Mouse (Mus musculus): Measurements from ENCODE around the gene Tigar. TPM values are rescaled to one million over a fixed set of nuclear protein-coding genes. Genes with fewer than 3 reads are reported as not detected.

The Tigar gene
- 7.1 and 7.3 TPM in 2 replicates for polyA plus RNA-seq (2016; fragmentation: Nextera tagmentation; extraction: Ambion mirVana)

- WGBS = under 1% methylated on average over 37 of the region's 37 CpGs
- no peaks in the 10 kb centered on the region for H3K36me3 ChIP-seq (replicated peaks)
- peaks cover 20% of the 10 kb centered on the region for H3K4me1 ChIP-seq
- H3K4me3 ChIP-seq = peak within 1 kb of the TSS; percentile 76
- H3K9me3 ChIP-seq = no peaks in the 10 kb centered on the region
- peak within 1 kb of the TSS; percentile 82 for H3K27ac ChIP-seq
- peaks cover 7% of the 10 kb centered on the region; the same call in 1 of the 2 replicates for H3K27me3 ChIP-seq (ENCODE audit: poor library complexity, severe bottlenecking)
- DNase-seq (ENCODE audit: extremely low spot score, low spot score) = peak; percentile 94
These were observed at the start of gene Tigar for GRCm38 (mm10) chr6:127109402-127109930. Tigar (minus strand) TSS chr6:127109557.

GRCm38 (mm10) chr6:127157321-127157720 is 48.0 kb upstream of the Tigar start:
- no peak for DNase-seq (ENCODE audit: extremely low spot score, low spot score)
- 59% methylated on average over 1 of the region's 1 CpGs for WGBS
- Histone ChIP-seq H3K27me3 (ENCODE audit: poor library complexity, severe bottlenecking) (peaks cover 64% of the 10 kb centered on the region), H3K27ac (no peak overlapping the region), H3K9me3 (no peaks in the 10 kb centered on the region), H3K4me3 (no peak overlapping the region), H3K4me1 (peaks cover 36% of the 10 kb centered on the region), H3K36me3 (replicated peaks) (no peaks in the 10 kb centered on the region)

- under 1% methylated on average over 15 of the region's 15 CpGs for WGBS
- Histone ChIP-seq H3K27me3 (ENCODE audit: poor library complexity, severe bottlenecking) (peaks cover 64% of the 10 kb centered on the region), H3K4me1 (peaks cover 54% of the 10 kb centered on the region), H3K27ac (peak overlapping the region; percentile 95), H3K4me3 (peak overlapping the region; percentile 92), H3K9me3 (no peaks in the 10 kb centered on the region), H3K36me3 (replicated peaks) (no peaks in the 10 kb centered on the region)
- no peak for DNase-seq (ENCODE audit: extremely low spot score, low spot score)
These were observed 46.1 kb upstream of the Tigar start for GRCm38 (mm10) chr6:127155468-127155867.

GRCm38 (mm10) chr6:127154708-127155268 is 45.4 kb upstream of the Tigar start:
- Histone ChIP-seq H3K27ac (peak overlapping the region; percentile 95), H3K36me3 (replicated peaks) (no peaks in the 10 kb centered on the region), H3K4me3 (peak overlapping the region; percentile 92), H3K4me1 (peaks cover 59% of the 10 kb centered on the region), H3K27me3 (ENCODE audit: poor library complexity, severe bottlenecking) (peaks cover 63% of the 10 kb centered on the region), H3K9me3 (no peaks in the 10 kb centered on the region)
- DNase-seq (ENCODE audit: extremely low spot score, low spot score) = peak; percentile 87
- WGBS = under 1% methylated on average over 34 of the region's 34 CpGs

GRCm38 (mm10) chr6:127153972-127154707 is 44.8 kb upstream of the Tigar start:
- Histone ChIP-seq H3K4me1 (peaks cover 59% of the 10 kb centered on the region), H3K36me3 (replicated peaks) (no peaks in the 10 kb centered on the region), H3K9me3 (no peaks in the 10 kb centered on the region), H3K4me3 (peak overlapping the region; percentile 92), H3K27me3 (ENCODE audit: poor library complexity, severe bottlenecking) (peaks cover 57% of the 10 kb centered on the region), H3K27ac (peak overlapping the region; percentile 95)
- DNase-seq (ENCODE audit: extremely low spot score, low spot score) = peak; percentile 37
- WGBS = under 1% methylated on average over 30 of the region's 30 CpGs

GRCm38 (mm10) chr6:127153296-127153800 is 44.0 kb upstream of the Tigar start:
- WGBS = under 1% methylated on average over 28 of the region's 28 CpGs
- peaks cover 53% of the 10 kb centered on the region for H3K27me3 ChIP-seq (ENCODE audit: poor library complexity, severe bottlenecking)
- H3K4me3 ChIP-seq = peak overlapping the region; percentile 92
- peak; percentile 85 for DNase-seq (ENCODE audit: extremely low spot score, low spot score)
- H3K36me3 ChIP-seq (replicated peaks) = peaks cover 3% of the 10 kb centered on the region
- peaks cover 66% of the 10 kb centered on the region for H3K4me1 ChIP-seq
- H3K27ac ChIP-seq = peak overlapping the region; percentile 95
- no peaks in the 10 kb centered on the region for H3K9me3 ChIP-seq

- H3K27me3 ChIP-seq (ENCODE audit: poor library complexity, severe bottlenecking) = peaks cover 44% of the 10 kb centered on the region
- peaks cover 14% of the 10 kb centered on the region for H3K36me3 ChIP-seq (replicated peaks)
- peak within 1 kb of the TSS; percentile 95 for H3K27ac ChIP-seq
- peak within 1 kb of the TSS; percentile 92 for H3K4me3 ChIP-seq
- under 1% methylated on average over 40 of the region's 40 CpGs for WGBS
- DNase-seq (ENCODE audit: extremely low spot score, low spot score) = peak; percentile 89
- H3K4me1 ChIP-seq = peaks cover 76% of the 10 kb centered on the region
- no peaks in the 10 kb centered on the region for H3K9me3 ChIP-seq
These were observed 43.0 kb upstream of the Tigar start, which contains the start of gene Ccnd2 for GRCm38 (mm10) chr6:127152106-127152951. Ccnd2 (minus strand) TSS chr6:127152193.

- Histone ChIP-seq H3K27me3 (ENCODE audit: poor library complexity, severe bottlenecking) (peaks cover 37% of the 10 kb centered on the region), H3K4me1 (peaks cover 82% of the 10 kb centered on the region), H3K4me3 (peak overlapping the region; percentile 92), H3K36me3 (replicated peaks) (peaks cover 21% of the 10 kb centered on the region), H3K27ac (peak overlapping the region; percentile 95), H3K9me3 (no peaks in the 10 kb centered on the region)
- WGBS = under 1% methylated on average over 29 of the region's 29 CpGs
- peak; percentile 75 for DNase-seq (ENCODE audit: extremely low spot score, low spot score)
These were observed 42.3 kb upstream of the Tigar start for GRCm38 (mm10) chr6:127151565-127152105.

- Histone ChIP-seq H3K4me1 (peaks cover 89% of the 10 kb centered on the region), H3K27ac (peak overlapping the region; percentile 95), H3K4me3 (peak overlapping the region; percentile 92), H3K27me3 (ENCODE audit: poor library complexity, severe bottlenecking) (peaks cover 29% of the 10 kb centered on the region), H3K36me3 (replicated peaks) (peaks cover 28% of the 10 kb centered on the region), H3K9me3 (no peaks in the 10 kb centered on the region)
- WGBS = under 1% methylated on average over 33 of the region's 34 CpGs
- DNase-seq (ENCODE audit: extremely low spot score, low spot score) = peak; percentile 87
These were observed 41.6 kb upstream of the Tigar start for GRCm38 (mm10) chr6:127150663-127151564.

GRCm38 (mm10) chr6:127149944-127150662 is 40.7 kb upstream of the Tigar start:
- Histone ChIP-seq H3K9me3 (no peaks in the 10 kb centered on the region), H3K36me3 (replicated peaks) (peaks cover 36% of the 10 kb centered on the region), H3K4me3 (peak overlapping the region; percentile 92), H3K27ac (peak overlapping the region; percentile 95), H3K27me3 (ENCODE audit: poor library complexity, severe bottlenecking) (peaks cover 23% of the 10 kb centered on the region), H3K4me1 (peaks cover 89% of the 10 kb centered on the region)
- DNase-seq (ENCODE audit: extremely low spot score, low spot score) = peak; percentile 50
- under 1% methylated on average over 38 of the region's 38 CpGs for WGBS
